29 mouse cellular contexts compared by ENCODE assay signal in genomic region chr4:124872719-124873118, GRCm38 (mm10). TPM values are rescaled to one million over a fixed set of nuclear protein-coding genes. Genes with fewer than 3 reads are reported as not detected.
DNase-seq lines count a peak whose midpoint lies in the region; ATAC-seq and TF ChIP-seq lines count a peak whose summit lies in the region.
"Had no signal": no experiment of that assay in that cellular context is flagged by ENCODE, and none has a peak within 500 bp of the region (broad histone marks: within the 10 kb centered on the region; RNA-seq: fewer than 3 reads in every experiment).

No protein-coding gene starts in this region.

- in situ Hi-C loops in CH12.LX (cut with MboI; ENCODE audit: low pct_ligation_motif_present, low pct_unique_long_range_greater_than_20kb, low sequenced_read_pairs) = no loop called here

- no peak for DNase-seq in forebrain, postnatal 0 days
- DNase-seq in forebrain, embryonic 11.5 days (ENCODE audit: low spot score) = no peak
- no peak for DNase-seq in left cerebral cortex, adult 2 months (ENCODE audit: extremely low spot score in 1 of 2, low spot score in 2 of 2)
- DNase-seq in left cerebral cortex, postnatal 25 days (ENCODE audit: low spot score in 2 of 2) = no peak
- DNase-seq in CH12.LX (ENCODE audit: extremely low read depth) = no peak
- peak; percentile 40 for DNase-seq in NIH3T3 (ENCODE audit: low read depth)
- no peak for DNase-seq in thymus, postnatal 0 days (ENCODE audit: low spot score)
- no peak for DNase-seq in embryo, embryonic 9.5 days (ENCODE audit: extremely low spot score)
- DNase-seq: cerebellum, adult 9-10 months; kidney, adult 11 months; kidney, postnatal 10 days; left cerebral cortex, postnatal 4 days; midbrain, embryonic 14.5 days; right cerebral cortex, postnatal 14 days; spleen, adult 18-20 months had no signal

- H3K27me3 ChIP-seq in forebrain, postnatal 0 days (ENCODE audit: insufficient read depth, low read length) = no peaks in the 10 kb centered on the region
- no peaks in the 10 kb centered on the region for H3K27me3 ChIP-seq in forebrain, embryonic 11.5 days (ENCODE audit: control insufficient read depth, insufficient read depth, low read length)
- peaks cover 1% of the 10 kb centered on the region for H3K27me3 ChIP-seq in CH12.LX (replicated peaks)
- H3K27me3 ChIP-seq: embryonic facial prominence, embryonic 13.5 days; forebrain, embryonic 15.5 days; hindbrain, embryonic 15.5 days; lung, embryonic 15.5 days; neural tube, embryonic 15.5 days had no signal

- no peaks in the 10 kb centered on the region for H3K4me1 ChIP-seq in forebrain, postnatal 0 days (ENCODE audit: insufficient read depth)
- H3K4me1 ChIP-seq in forebrain, embryonic 11.5 days (replicated peaks; ENCODE audit: control insufficient read depth, insufficient read depth, low read length) = no peaks in the 10 kb centered on the region
- no peaks in the 10 kb centered on the region for H3K4me1 ChIP-seq in CH12.LX (ENCODE audit: control insufficient read depth in 1 of 2, insufficient read depth in 2 of 2)
- H3K4me1 ChIP-seq: embryonic facial prominence, embryonic 13.5 days; forebrain, embryonic 15.5 days; heart, embryonic 13.5 days; hindbrain, embryonic 15.5 days; lung, embryonic 15.5 days; neural tube, embryonic 15.5 days had no signal

- no peak overlapping the region for H3K27ac ChIP-seq in forebrain, postnatal 0 days (ENCODE audit: low read depth, low read length)
- H3K27ac ChIP-seq in forebrain, embryonic 11.5 days (ENCODE audit: low read depth, low read length) = no peak overlapping the region
- no peak overlapping the region for H3K27ac ChIP-seq in left cerebral cortex, adult 2 months
- no peak overlapping the region for H3K27ac ChIP-seq in CH12.LX (ENCODE audit: insufficient read depth, low read depth)
- H3K27ac ChIP-seq: embryonic facial prominence, embryonic 13.5 days; forebrain, embryonic 15.5 days; heart, embryonic 13.5 days; hindbrain, embryonic 15.5 days; lung, embryonic 15.5 days; neural tube, embryonic 15.5 days had no signal

- no peak for TF ChIP-seq RAD21 in CH12.LX (IDR thresholded peaks at IDR 0.05; ENCODE audit: low read depth, low read length)

- H3K79me2 ChIP-seq in CH12.LX (replicated peaks; ENCODE audit: control insufficient read depth, extremely low read depth, insufficient read depth, poor library complexity, severe bottlenecking) = no peaks in the 10 kb centered on the region

- H3K4me2 ChIP-seq in forebrain, postnatal 0 days (ENCODE audit: low read depth) = no peak overlapping the region
- no peak overlapping the region for H3K4me2 ChIP-seq in forebrain, embryonic 11.5 days (ENCODE audit: low read depth, low read length, severe bottlenecking)
- H3K4me2 ChIP-seq in CH12.LX (ENCODE audit: insufficient read depth, low read depth, poor library complexity, severe bottlenecking) = no peak overlapping the region
- H3K4me2 ChIP-seq: embryonic facial prominence, embryonic 13.5 days; forebrain, embryonic 15.5 days; heart, embryonic 13.5 days; hindbrain, embryonic 15.5 days; lung, embryonic 15.5 days; neural tube, embryonic 15.5 days had no signal

- H3K36me3 ChIP-seq in forebrain, postnatal 0 days (ENCODE audit: insufficient read depth) = no peaks in the 10 kb centered on the region
- H3K36me3 ChIP-seq in forebrain, embryonic 11.5 days (ENCODE audit: control insufficient read depth, insufficient read depth, low read length) = no peaks in the 10 kb centered on the region
- no peaks in the 10 kb centered on the region for H3K36me3 ChIP-seq in CH12.LX (replicated peaks in 1 of 2; ENCODE audit: control insufficient read depth in 1 of 2, insufficient read depth in 1 of 2, low read length in 1 of 2)
- H3K36me3 ChIP-seq: embryonic facial prominence, embryonic 13.5 days; forebrain, embryonic 15.5 days; heart, embryonic 13.5 days; hindbrain, embryonic 15.5 days; lung, embryonic 15.5 days; neural tube, embryonic 15.5 days had no signal

- TF ChIP-seq CTCF in forebrain, postnatal 0 days (IDR thresholded peaks at IDR 0.05; ENCODE audit: low read depth) = peak; percentile 52
- TF ChIP-seq CTCF in left cerebral cortex, adult 2 months (IDR thresholded peaks at IDR 0.05) = peak; percentile 44
- peak; percentile 25 to 28; a peak in 2 of 4 replicates for TF ChIP-seq CTCF in CH12.LX (conservative IDR thresholded peaks at IDR 0.05 in 1 of 2, IDR thresholded peaks at IDR 0.05 in 1 of 2; ENCODE audit: low read depth in 2 of 2, low read length in 2 of 2)

- no peak for TF ChIP-seq POLR2A in CH12.LX (IDR thresholded peaks at IDR 0.05; ENCODE audit: low read depth, low read length)

- no peak overlapping the region for H3K4me3 ChIP-seq in forebrain, postnatal 0 days (ENCODE audit: low read depth, low read length)
- H3K4me3 ChIP-seq in forebrain, embryonic 11.5 days (ENCODE audit: low read depth, low read length) = no peak overlapping the region
- H3K4me3 ChIP-seq in left cerebral cortex, adult 2 months = no peak overlapping the region
- no peak overlapping the region for H3K4me3 ChIP-seq in CH12.LX (replicated peaks in 1 of 3; ENCODE audit: low read depth in 2 of 3, low read length in 2 of 3, poor library complexity in 1 of 3)
- H3K4me3 ChIP-seq: embryonic facial prominence, embryonic 13.5 days; forebrain, embryonic 15.5 days; heart, embryonic 13.5 days; hindbrain, embryonic 15.5 days; lung, embryonic 15.5 days; myocyte; neural tube, embryonic 15.5 days had no signal

- H3K9me3 ChIP-seq in forebrain, postnatal 0 days (ENCODE audit: low read length) = no peaks in the 10 kb centered on the region
- H3K9me3 ChIP-seq in forebrain, embryonic 11.5 days (ENCODE audit: control insufficient read depth, low read length) = peaks cover 2% of the 10 kb centered on the region; the same call in 1 of the 2 replicates
- H3K9me3 ChIP-seq in CH12.LX (replicated peaks; ENCODE audit: low read length) = peaks cover 25% of the 10 kb centered on the region
- H3K9me3 ChIP-seq: forebrain, embryonic 15.5 days; hindbrain, embryonic 15.5 days; lung, embryonic 15.5 days; neural tube, embryonic 15.5 days had no signal

- no peak for ATAC-seq in forebrain, postnatal 0 days
- ATAC-seq in forebrain, embryonic 11.5 days (replicated peaks; ENCODE audit: low FRiP score) = no peak
- ATAC-seq: CD4-positive, CD25-positive, alpha-beta regulatory T cell, adult 4 months; forebrain, embryonic 15.5 days had no signal

- intact Hi-C loops in left cerebral cortex, adult 2 months (cut with DNase I) = no loop called here
- intact Hi-C loops in left cerebral cortex, postnatal 25 days (cut with DNase I) = no loop called here

- no peak overlapping the region for H3K9ac ChIP-seq in forebrain, postnatal 0 days
- H3K9ac ChIP-seq in forebrain, embryonic 11.5 days (ENCODE audit: low read length) = no peak overlapping the region
- H3K9ac ChIP-seq in CH12.LX (ENCODE audit: insufficient read depth, low read depth) = no peak overlapping the region
- H3K9ac ChIP-seq: embryonic facial prominence, embryonic 13.5 days; forebrain, embryonic 15.5 days; heart, embryonic 13.5 days; hindbrain, embryonic 15.5 days; lung, embryonic 15.5 days; neural tube, embryonic 15.5 days had no signal

- dilution Hi-C loops in CH12.LX (cut with MboI; ENCODE audit: extremely low pct_ligation_motif_present, extremely low pct_unique_long_range_greater_than_20kb, low sequenced_read_pairs) = no loop called here

- 92% methylated on average over 1 of the region's 1 CpGs for WGBS in forebrain, postnatal 0 days
- WGBS in forebrain, embryonic 11.5 days = 97% methylated on average over 1 of the region's 1 CpGs

- TF ChIP-seq EP300 in CH12.LX (IDR thresholded peaks at IDR 0.05; ENCODE audit: low read length) = no peak

RNA-seq across cellular contexts. Expression of gene Epha10, which starts 8.0 kb away (rescaled TPM):
- total RNA-seq in forebrain, postnatal 0 days (2014; rRNA removed) = 9.6 and 10.2 TPM in 2 replicates
- polyA plus RNA-seq in forebrain, postnatal 0 days (2015; fragmentation: Nextera tagmentation; extraction: Ambion mirVana) = 2.0 and 4.0 TPM in 2 replicates
- polyA plus RNA-seq in forebrain, embryonic 11.5 days (2014; fragmentation: Nextera tagmentation; extraction: Ambion mirVana) = 1.5 and 1.6 TPM in 2 replicates
- total RNA-seq in left cerebral cortex, adult 2 months (2021) = 10 to 100 TPM; 60.5 to 69.6 TPM
- 10 to 100 TPM; 46.6 to 49.7 TPM for total RNA-seq in left cerebral cortex, postnatal 25 days (2021)
- total RNA-seq in CH12.LX (2012; rRNA removed) (not detected in 2 replicates), CH12.LX (2014; rRNA removed) (not detected in 2 replicates)
- polyA plus RNA-seq in CH12.LX (2012; ENCODE audit: insufficient read length, low read depth) = not detected in 2 replicates
- not detected in 2 replicates for polyA plus RNA-seq in thymus, postnatal 0 days (2015; fragmentation: Nextera tagmentation; extraction: Ambion mirVana)
- total RNA-seq: common myeloid progenitor, adult 5-6 weeks; gastrocnemius, adult 18-20 months; granulocyte monocyte progenitor cell, adult 5-6 weeks; heart, postnatal 25 days; liver, adult 2 months; megakaryocyte progenitor cell, adult 5-6 weeks had no signal
- polyA plus RNA-seq: CD4-positive, CD25-positive, alpha-beta regulatory T cell, adult 4 months; liver, adult 2 months; lung, embryonic 15.5 days; myocyte had no signal

RNA-seq across cellular contexts. Expression of gene Maneal, which starts 10.7 kb away (rescaled TPM):
- 35.7 and 41.7 TPM in 2 replicates for total RNA-seq in forebrain, postnatal 0 days (2014; rRNA removed)
- polyA plus RNA-seq in forebrain, postnatal 0 days (2015; fragmentation: Nextera tagmentation; extraction: Ambion mirVana) = 8.4 and 9.4 TPM in 2 replicates
- 7.3 and 10.3 TPM in 2 replicates for polyA plus RNA-seq in forebrain, embryonic 11.5 days (2014; fragmentation: Nextera tagmentation; extraction: Ambion mirVana)
- total RNA-seq in left cerebral cortex, adult 2 months (2021) = 10 to 100 TPM; 53.7 to 55.3 TPM
- total RNA-seq in left cerebral cortex, postnatal 25 days (2021) = 10 to 100 TPM; 49.2 to 51.7 TPM
- total RNA-seq in CH12.LX (2012; rRNA removed) (0.08 and 0.13 TPM in 2 replicates), CH12.LX (2014; rRNA removed) (not detected in 2 replicates)
- not detected in 2 replicates for polyA plus RNA-seq in CH12.LX (2012; ENCODE audit: insufficient read length, low read depth)
- 0.15 and 0.25 TPM in 2 replicates for polyA plus RNA-seq in thymus, postnatal 0 days (2015; fragmentation: Nextera tagmentation; extraction: Ambion mirVana)
- polyA plus RNA-seq: heart, embryonic 13.5 days; liver, adult 2 months; myocyte had no signal

RNA-seq across cellular contexts. Expression of gene 1110065P20Rik, which starts 21.7 kb away (rescaled TPM):
- total RNA-seq in forebrain, postnatal 0 days (2014; rRNA removed) = 144 and 167 TPM in 2 replicates
- polyA plus RNA-seq in forebrain, postnatal 0 days (2015; fragmentation: Nextera tagmentation; extraction: Ambion mirVana) = 141 and 162 TPM in 2 replicates
- 49.5 and 51.7 TPM in 2 replicates for polyA plus RNA-seq in forebrain, embryonic 11.5 days (2014; fragmentation: Nextera tagmentation; extraction: Ambion mirVana)
- 10 to 100 TPM; 66.6 to 74.8 TPM for total RNA-seq in left cerebral cortex, adult 2 months (2021)
- 10 to 100 TPM; 73.5 to 74.0 TPM for total RNA-seq in left cerebral cortex, postnatal 25 days (2021)
- total RNA-seq in CH12.LX (2012; rRNA removed) = 29.0 and 32.0 TPM in 2 replicates
- 22.6 and 28.5 TPM in 2 replicates for total RNA-seq in CH12.LX (2014; rRNA removed)
- polyA plus RNA-seq in CH12.LX (2012; ENCODE audit: insufficient read length, low read depth) = 16.7 and 20.4 TPM in 2 replicates
- 37.4 and 42.6 TPM in 2 replicates for polyA plus RNA-seq in thymus, postnatal 0 days (2015; fragmentation: Nextera tagmentation; extraction: Ambion mirVana)

RNA-seq across cellular contexts. Expression of gene Yrdc, which starts 22.2 kb away (rescaled TPM):
- total RNA-seq in forebrain, postnatal 0 days (2014; rRNA removed) = 81.7 and 82.2 TPM in 2 replicates
- polyA plus RNA-seq in forebrain, postnatal 0 days (2015; fragmentation: Nextera tagmentation; extraction: Ambion mirVana) = 67.3 and 70.5 TPM in 2 replicates
- polyA plus RNA-seq in forebrain, embryonic 11.5 days (2014; fragmentation: Nextera tagmentation; extraction: Ambion mirVana) = 45.0 and 50.9 TPM in 2 replicates
- 10 to 100 TPM; 29.8 to 33.8 TPM for total RNA-seq in left cerebral cortex, adult 2 months (2021)
- 10 to 100 TPM; 30.6 to 34.9 TPM for total RNA-seq in left cerebral cortex, postnatal 25 days (2021)
- total RNA-seq in CH12.LX (2012; rRNA removed) (87.6 and 96.8 TPM in 2 replicates), CH12.LX (2014; rRNA removed) (160 and 171 TPM in 2 replicates)
- 86.7 and 86.8 TPM in 2 replicates for polyA plus RNA-seq in CH12.LX (2012; ENCODE audit: insufficient read length, low read depth)
- polyA plus RNA-seq in thymus, postnatal 0 days (2015; fragmentation: Nextera tagmentation; extraction: Ambion mirVana) = 42.2 and 49.4 TPM in 2 replicates

Comparison
In these comparisons a context has a peak if more than half of its experiments do, and no peak if none do; other contexts are left out.
1. RNA of gene Epha10, which starts 8.0 kb away (total RNA-seq): 60.5 to 69.6 TPM in left cerebral cortex, adult 2 months, 46.6 to 49.7 TPM in left cerebral cortex, postnatal 25 days and 9.6 to 10.2 TPM in forebrain, postnatal 0 days; not detected in CH12.LX; every median in the first group is over 10 times any median in the second.
2. RNA of gene Maneal, which starts 10.7 kb away (total RNA-seq): 53.7 to 55.3 TPM in left cerebral cortex, adult 2 months, 49.2 to 51.7 TPM in left cerebral cortex, postnatal 25 days and 35.7 to 41.7 TPM in forebrain, postnatal 0 days; 0.08 to 0.13 TPM in CH12.LX; every median in the first group is over 10 times any median in the second.
3. Peak in every context shown above with its lines, with median percentiles within 50 percentile points of each other: CTCF ChIP-seq.